Mouse (Mus musculus) MEL (cell line): ENCODE data around the gene Medag. TPM values are rescaled to one million over a fixed set of nuclear protein-coding genes. Genes with fewer than 3 reads are reported as not detected.

Source experiments
- polyA plus RNA-seq, 2 experiments: library from polyadenylated mRNA; stranded (reverse) in 1 of 2; unstranded in 1 of 2; fragments of >175 nt in 1 of 2; fragments of >200 nt in 1 of 2; gene quantifications; 2 replicates each; pipeline versions ENCODE4 v1.2.1 to v1.2.4; 2012; ENCODE audit warnings: low replicate concordance in 2 of 2, low read depth in 1 of 2; ENCODE audit not compliant: insufficient read length in 2 of 2, insufficient read depth in 1 of 2, missing spikeins in 1 of 2
- total RNA-seq: library from RNA; depleted of rRNA; stranded (reverse); fragments of 300-350 nt; gene quantifications from 2 replicates; pipeline ENCODE4 v1.2.3, GENCODE M21; 2012; rRNA removed

The Medag gene
- total and polyA plus RNA-seq, 3 experiments, result not detected

Other genes with a start within 250 kb of the Medag start
- 84.2 and 94.4 TPM in 2 replicates for gene Uspl1, start 227.4 kb upstream of the Medag start, total RNA-seq
- 100 to 1,000 TPM in 1 of 2 experiments, 10 to 100 TPM in 1; 68.5 to 179 TPM for gene Uspl1, start 227.4 kb upstream of the Medag start, polyA plus RNA-seq
- 678 and 686 TPM in 2 replicates for gene Hmgb1, start 227.3 kb upstream of the Medag start, total RNA-seq
- gene Hmgb1, start 227.3 kb upstream of the Medag start, polyA plus RNA-seq, result 100 to 1,000 TPM in 1 of 2 experiments, not detected in 1; 600 TPM
- gene Alox5ap, start 147.0 kb upstream of the Medag start, total RNA-seq, result 47.5 and 56.4 TPM in 2 replicates
- gene Alox5ap, start 147.0 kb upstream of the Medag start, polyA plus RNA-seq, result 100 to 1,000 TPM in 1 of 2 experiments, not detected in 1; 157 TPM
- not detected in 2 replicates for gene Tex26, start 27.9 kb downstream of the Medag start, total RNA-seq
- not detected for gene Tex26, start 27.9 kb downstream of the Medag start, polyA plus RNA-seq
- not detected in 2 replicates for gene Wdr95, start 116.9 kb downstream of the Medag start, total RNA-seq
- not detected for gene Wdr95, start 116.9 kb downstream of the Medag start, polyA plus RNA-seq
- 170 and 176 TPM in 2 replicates for gene Hsph1, start 224.6 kb downstream of the Medag start, total RNA-seq
- gene Hsph1, start 224.6 kb downstream of the Medag start, polyA plus RNA-seq, result 100 to 1,000 TPM; 300 to 388 TPM